Comparison of ENCODE assay signal across 15 mouse cellular contexts in genomic region chr8:71497077-71497645, GRCm38 (mm10). TPM values are rescaled to one million over a fixed set of nuclear protein-coding genes. Genes with fewer than 3 reads are reported as not detected.
DNase-seq lines count a peak whose midpoint lies in the region; ATAC-seq and TF ChIP-seq lines count a peak whose summit lies in the region.
"Had no signal": no experiment of that assay in that cellular context is flagged by ENCODE, and none has a peak within 500 bp of the region (broad histone marks: within the 10 kb centered on the region; RNA-seq: fewer than 3 reads in every experiment).

No protein-coding gene starts in this region.

- peak overlapping the region; percentile 15 for H3K4me3 ChIP-seq in gastrocnemius, adult 2 months
- H3K4me3 ChIP-seq in kidney, adult 2 months (ENCODE audit: insufficient read depth, low read depth, low read length), result no peak overlapping the region
- H3K4me3 ChIP-seq in E14TG2a.4 (replicated peaks; ENCODE audit: low read length), result peak overlapping the region; percentile 7; the same call in 1 of the 2 replicates
- H3K4me3 ChIP-seq in embryonic facial prominence, embryonic 10.5 days, result no peak overlapping the region
- H3K4me3 ChIP-seq: liver, embryonic 13.5 days had no signal

- H3K4me1 ChIP-seq in kidney, adult 2 months (ENCODE audit: control insufficient read depth, insufficient read depth, low read length), result peaks cover 6% of the 10 kb centered on the region; the same call in 1 of the 2 replicates
- H3K4me1 ChIP-seq in E14TG2a.4 (replicated peaks; ENCODE audit: low read depth, low read length), result peaks cover 72% of the 10 kb centered on the region
- peaks cover 53% of the 10 kb centered on the region for H3K4me1 ChIP-seq in embryonic facial prominence, embryonic 10.5 days

- intact Hi-C loops in gastrocnemius, adult 2 months (cut with DNase I), result no loop called here
- intact Hi-C loops in gastrocnemius, postnatal 36 days (cut with DNase I), result loop anchor here (1.0 kb wide), 1 partner anchor 19 kb away; no protein-coding TSS in a partner anchor

- H3K9me3 ChIP-seq in E14TG2a.4 (ENCODE audit: low read length), result no peaks in the 10 kb centered on the region
- no peaks in the 10 kb centered on the region for H3K9me3 ChIP-seq in embryonic facial prominence, embryonic 10.5 days
- H3K9me3 ChIP-seq: liver, embryonic 13.5 days had no signal

- no peaks in the 10 kb centered on the region for H3K27me3 ChIP-seq in kidney, adult 2 months (replicated peaks; ENCODE audit: control insufficient read depth, insufficient read depth, low read length)
- H3K27me3 ChIP-seq in E14TG2a.4 (ENCODE audit: insufficient read depth, low read length), result no peaks in the 10 kb centered on the region
- no peaks in the 10 kb centered on the region for H3K27me3 ChIP-seq in embryonic facial prominence, embryonic 10.5 days (replicated peaks; ENCODE audit: low read depth, poor library complexity, severe bottlenecking)
- H3K27me3 ChIP-seq: liver, embryonic 13.5 days had no signal

- no peak for TF ChIP-seq CTCF in gastrocnemius, adult 2 months (IDR thresholded peaks at IDR 0.05)
- no peak for TF ChIP-seq CTCF in kidney, adult 2 months (conservative IDR thresholded peaks at IDR 0.05; ENCODE audit: insufficient read depth, insufficient read length, low read depth, low read length)
- TF ChIP-seq CTCF in E14TG2a.4 (conservative IDR thresholded peaks at IDR 0.05; ENCODE audit: low read length), result no peak

- 88% methylated on average over 1 of the region's 1 CpGs for WGBS in kidney, adult 2 months
- 95% methylated on average over 1 of the region's 1 CpGs for WGBS in embryonic facial prominence, embryonic 10.5 days

- peak; percentile 22 for DNase-seq in gastrocnemius, adult 2 months
- DNase-seq in gastrocnemius, postnatal 36 days, result no peak
- no peak for DNase-seq in kidney, adult 2 months
- no peak for DNase-seq in kidney, adult 9 months
- no peak for DNase-seq in embryonic facial prominence, embryonic 10.5 days (ENCODE audit: low spot score)
- no peak for DNase-seq in adrenal gland, postnatal 10 days
- DNase-seq: layer of hippocampus, postnatal 36 days; liver, embryonic 13.5 days; thymus, postnatal 25 days had no signal

- no peak for TF ChIP-seq POLR2A in kidney, adult 2 months (IDR thresholded peaks at IDR 0.05; ENCODE audit: low read depth, low read length)

- peak overlapping the region; percentile 81 for H3K27ac ChIP-seq in gastrocnemius, adult 2 months
- peak overlapping the region; percentile 6; the same call in 1 of the 2 replicates for H3K27ac ChIP-seq in kidney, adult 2 months (ENCODE audit: insufficient read depth, low read depth, low read length)
- H3K27ac ChIP-seq in embryonic facial prominence, embryonic 10.5 days (replicated peaks), result peak overlapping the region; percentile 77

- no peak for ATAC-seq in erythroblast, adult 5-6 weeks (replicated peaks; ENCODE audit: low FRiP score, poor library complexity, severe bottlenecking)
- ATAC-seq: inflammation-experienced regulatory T-cells, adult 6 months had no signal

- no peaks in the 10 kb centered on the region for H3K36me3 ChIP-seq in kidney, adult 2 months (ENCODE audit: control insufficient read depth, insufficient read depth, low read length)
- H3K36me3 ChIP-seq in E14TG2a.4 (ENCODE audit: insufficient read depth, low read length), result peaks cover 39% of the 10 kb centered on the region
- peaks cover 20% of the 10 kb centered on the region for H3K36me3 ChIP-seq in embryonic facial prominence, embryonic 10.5 days (replicated peaks)

RNA-seq across cellular contexts. Expression of gene Gtpbp3, which starts 9.3 kb away (rescaled TPM):
- total RNA-seq in gastrocnemius, adult 2 months (2021), result 10 to 100 TPM; 10.1 to 10.7 TPM
- total RNA-seq in gastrocnemius, postnatal 36 days (2021), result 10 to 100 TPM in 1 of 2 experiments, 1 to 10 TPM in 1; 8.0 to 10.5 TPM
- polyA plus RNA-seq in kidney, adult 2 months (2012; rRNA removed), result 20.2 and 25.0 TPM in 2 replicates
- 24.5 and 25.3 TPM in 2 replicates for polyA plus RNA-seq in embryonic facial prominence, embryonic 10.5 days (2016; fragmentation: Nextera tagmentation; extraction: Ambion mirVana)
- 0.58 and 3.1 TPM in 2 replicates for total RNA-seq in erythroblast, adult 5-6 weeks (2015; ENCODE audit: low replicate concordance)
- total RNA-seq in erythroblast, adult 5-6 weeks (2017; ENCODE audit: low replicate concordance), result 1.7 and 3.9 TPM in 2 replicates
- 10 to 100 TPM; 18.5 to 29.5 TPM for total RNA-seq in adrenal gland, postnatal 10 days (2021)

RNA-seq across cellular contexts. Expression of gene Ano8, which starts 11.4 kb away (rescaled TPM):
- 10 to 100 TPM; 16.0 to 17.0 TPM for total RNA-seq in gastrocnemius, adult 2 months (2021)
- total RNA-seq in gastrocnemius, postnatal 36 days (2021), result 10 to 100 TPM; 13.8 to 16.0 TPM
- polyA plus RNA-seq in kidney, adult 2 months (2012; rRNA removed), result 12.6 and 15.2 TPM in 2 replicates
- 2.4 and 3.2 TPM in 2 replicates for polyA plus RNA-seq in embryonic facial prominence, embryonic 10.5 days (2016; fragmentation: Nextera tagmentation; extraction: Ambion mirVana)
- total RNA-seq in erythroblast, adult 5-6 weeks (2015; ENCODE audit: low replicate concordance), result 0.21 TPM in 1 of 2 replicates, not detected in the other
- total RNA-seq in erythroblast, adult 5-6 weeks (2017; ENCODE audit: low replicate concordance), result 0.14 TPM in 1 of 2 replicates, not detected in the other
- total RNA-seq in adrenal gland, postnatal 10 days (2021), result 10 to 100 TPM; 14.1 to 21.4 TPM

RNA-seq across cellular contexts. Expression of gene Plvap, which starts 14.4 kb away (rescaled TPM):
- total RNA-seq in gastrocnemius, adult 2 months (2021), result 10 to 100 TPM in 1 of 2 experiments, 1 to 10 TPM in 1; 9.3 to 11.6 TPM
- 1 to 10 TPM; 5.6 to 9.3 TPM for total RNA-seq in gastrocnemius, postnatal 36 days (2021)
- polyA plus RNA-seq in kidney, adult 2 months (2012; rRNA removed), result 502 and 542 TPM in 2 replicates
- polyA plus RNA-seq in embryonic facial prominence, embryonic 10.5 days (2016; fragmentation: Nextera tagmentation; extraction: Ambion mirVana), result 58.0 and 59.2 TPM in 2 replicates
- 0.84 TPM in 1 of 2 replicates, not detected in the other for total RNA-seq in erythroblast, adult 5-6 weeks (2015; ENCODE audit: low replicate concordance)
- 0.26 TPM in 1 of 2 replicates, not detected in the other for total RNA-seq in erythroblast, adult 5-6 weeks (2017; ENCODE audit: low replicate concordance)
- total RNA-seq in adrenal gland, postnatal 10 days (2021), result 100 to 1,000 TPM in 1 of 2 experiments, 10 to 100 TPM in 1; 95.1 to 101 TPM
- polyA plus RNA-seq: inflammation-experienced regulatory T-cells, adult 6 months had no signal

RNA-seq across cellular contexts. Expression of gene Dda1, which starts 28.2 kb away (rescaled TPM):
- total RNA-seq in gastrocnemius, adult 2 months (2021), result 10 to 100 TPM; 26.8 to 31.1 TPM
- total RNA-seq in gastrocnemius, postnatal 36 days (2021), result 10 to 100 TPM; 20.4 to 27.6 TPM
- polyA plus RNA-seq in kidney, adult 2 months (2012; rRNA removed), result 61.5 and 62.6 TPM in 2 replicates
- polyA plus RNA-seq in embryonic facial prominence, embryonic 10.5 days (2016; fragmentation: Nextera tagmentation; extraction: Ambion mirVana), result 131 and 134 TPM in 2 replicates
- 7.7 and 15.0 TPM in 2 replicates for total RNA-seq in erythroblast, adult 5-6 weeks (2015; ENCODE audit: low replicate concordance)
- 5.7 and 7.9 TPM in 2 replicates for total RNA-seq in erythroblast, adult 5-6 weeks (2017; ENCODE audit: low replicate concordance)
- total RNA-seq in adrenal gland, postnatal 10 days (2021), result 10 to 100 TPM; 46.1 to 48.5 TPM

RNA-seq across cellular contexts. Expression of gene Ccdc194, which starts 28.4 kb away (rescaled TPM):
- total RNA-seq in gastrocnemius, adult 2 months (2021), result not detected
- not detected for total RNA-seq in gastrocnemius, postnatal 36 days (2021)
- 0.09 TPM in 1 of 2 replicates, not detected in the other for polyA plus RNA-seq in kidney, adult 2 months (2012; rRNA removed)
- 0.12 and 0.26 TPM in 2 replicates for polyA plus RNA-seq in embryonic facial prominence, embryonic 10.5 days (2016; fragmentation: Nextera tagmentation; extraction: Ambion mirVana)
- not detected in 2 replicates for total RNA-seq in erythroblast, adult 5-6 weeks (2015; ENCODE audit: low replicate concordance)
- total RNA-seq in erythroblast, adult 5-6 weeks (2017; ENCODE audit: low replicate concordance), result not detected in 2 replicates
- under 1 TPM; 0.15 to 0.42 TPM for total RNA-seq in adrenal gland, postnatal 10 days (2021)
- total RNA-seq: adrenal gland, postnatal 14 days; common myeloid progenitor, adult 5-6 weeks; gastrocnemius, adult 18-20 months; layer of hippocampus, postnatal 36 days had no signal
- polyA plus RNA-seq: inflammation-experienced regulatory T-cells, adult 6 months had no signal

Comparison
In these comparisons a context has a peak if more than half of its experiments do, and no peak if none do; other contexts are left out.
1. H3K27ac ChIP-seq: peak in every context shown above with its lines; median percentile 81 in gastrocnemius, adult 2 months; 77 in embryonic facial prominence, embryonic 10.5 days; 6 in kidney, adult 2 months.
2. H3K4me3 ChIP-seq: peak in gastrocnemius, adult 2 months (single experiment) and E14TG2a.4 (single experiment); none in kidney, adult 2 months (single experiment) and embryonic facial prominence, embryonic 10.5 days (single experiment).
3. RNA of gene Ano8, which starts 11.4 kb away (total RNA-seq): 14.1 to 21.4 TPM in adrenal gland, postnatal 10 days, 16.0 to 17.0 TPM in gastrocnemius, adult 2 months and 13.8 to 16.0 TPM in gastrocnemius, postnatal 36 days; 0.14 to 0.21 TPM in erythroblast, adult 5-6 weeks; every median in the first group is over 10 times any median in the second.
4. RNA of gene Plvap, which starts 14.4 kb away (total RNA-seq): 95.1 to 101 TPM in adrenal gland, postnatal 10 days; 9.3 to 11.6 TPM in gastrocnemius, adult 2 months, 5.6 to 9.3 TPM in gastrocnemius, postnatal 36 days and 0.26 to 0.84 TPM in erythroblast, adult 5-6 weeks; every median in the first group is over 4 times any median in the second.